Mouse (Mus musculus) mouse trophoblast stem cell (cell line): ENCODE measurements at regions not wholly inside any gene's neighbourhood (a gene's known extent, or its start where the extent isn't known, plus 50 kb on each side); places are given as distances from the start of the nearest gene placed in this dataset.

Source experiments
- in situ Hi-C, 2 experiments: fragments of 300-500 bp; cut with MseI, MboI; formaldehyde crosslinking; loops; 2 replicates in 1 of 2; 3 replicates in 1 of 2; pipeline ENCODE4 v1.15.1; 2025

DNA sequence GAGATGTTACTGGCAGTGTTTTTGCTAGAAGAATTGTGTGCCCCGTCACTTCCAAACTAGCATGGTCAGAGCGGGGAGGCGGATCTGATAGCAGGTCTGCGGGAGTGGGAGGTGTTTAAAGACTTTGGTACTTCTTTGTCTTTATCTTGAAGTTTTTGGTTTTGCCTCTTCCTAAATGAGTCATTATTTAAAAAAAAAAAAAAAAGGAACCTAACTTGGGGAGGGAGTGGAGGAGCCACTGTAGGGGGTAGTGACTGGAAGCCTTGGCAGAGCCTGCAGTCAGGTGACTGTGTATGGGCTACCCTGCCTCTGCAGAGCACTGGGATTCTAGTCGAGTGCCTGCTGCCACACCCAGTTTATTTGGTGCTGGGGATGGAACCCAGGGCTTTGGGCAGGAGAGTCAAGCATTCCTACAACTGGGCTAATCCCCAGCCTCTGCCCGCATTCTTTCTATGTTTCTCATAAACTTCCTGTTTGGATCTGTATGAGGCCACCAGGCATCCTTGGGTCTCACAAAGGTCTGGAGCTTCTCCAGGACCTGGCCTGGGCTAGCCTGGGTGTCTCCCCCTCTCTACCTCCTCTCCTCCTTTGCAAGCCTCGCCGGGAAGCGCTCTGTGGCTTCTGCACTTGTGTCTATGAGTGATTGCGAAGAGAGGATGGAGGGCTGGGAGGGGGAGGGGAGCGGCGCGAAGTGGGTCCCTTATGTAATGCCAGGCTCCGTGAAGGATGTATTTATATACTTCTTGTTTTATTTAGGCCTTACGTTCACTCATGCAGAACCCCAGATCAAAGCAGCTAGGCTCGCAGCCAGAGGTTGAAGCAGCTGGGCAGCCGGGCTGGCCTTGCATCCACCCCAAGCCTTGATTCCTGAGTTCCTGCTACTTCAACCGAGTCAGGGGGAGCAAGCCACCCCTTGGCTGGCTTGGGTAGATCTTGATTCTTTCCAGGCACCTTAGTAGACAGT, 143.1 kb upstream of the Mrps10 start:
- in situ Hi-C loops = no loop called here

GRCm38 (mm10) chr17:47221068-47221796, 147.5 kb upstream of the Mrps10 start:
- in situ Hi-C loops = no loop called here

GRCm38 (mm10) chr17:47219846-47220245, 148.8 kb upstream of the Mrps10 start:
- in situ Hi-C loops = no loop called here

- in situ Hi-C loops = no loop called here
Measured at GRCm38 (mm10) chr17:47216490-47216889, 152.2 kb upstream of the Mrps10 start.

GRCm38 (mm10) chr17:47215841-47216240, 152.8 kb upstream of the Mrps10 start:
- in situ Hi-C loops = no loop called here

DNA sequence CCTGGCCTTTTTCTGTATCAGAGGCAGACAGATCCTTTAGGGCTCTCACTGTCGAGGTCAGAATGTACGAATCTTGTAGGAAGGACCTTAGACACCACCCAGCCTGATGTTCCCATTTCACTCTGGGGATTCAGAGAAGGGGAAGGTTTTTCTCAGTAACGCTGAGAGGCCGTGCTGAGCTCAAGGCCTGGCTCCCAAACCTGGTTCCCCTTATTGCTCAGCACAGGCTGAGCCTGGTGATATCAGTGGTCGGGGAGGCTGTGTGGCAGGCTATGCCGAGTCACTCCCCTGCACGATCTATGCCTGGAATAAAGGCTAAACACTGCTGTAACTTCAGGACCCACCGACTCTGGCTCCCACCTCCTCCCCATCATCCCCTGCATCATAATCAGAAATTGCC, 154.6 kb upstream of the Mrps10 start:
- in situ Hi-C loops = no loop called here

DNA sequence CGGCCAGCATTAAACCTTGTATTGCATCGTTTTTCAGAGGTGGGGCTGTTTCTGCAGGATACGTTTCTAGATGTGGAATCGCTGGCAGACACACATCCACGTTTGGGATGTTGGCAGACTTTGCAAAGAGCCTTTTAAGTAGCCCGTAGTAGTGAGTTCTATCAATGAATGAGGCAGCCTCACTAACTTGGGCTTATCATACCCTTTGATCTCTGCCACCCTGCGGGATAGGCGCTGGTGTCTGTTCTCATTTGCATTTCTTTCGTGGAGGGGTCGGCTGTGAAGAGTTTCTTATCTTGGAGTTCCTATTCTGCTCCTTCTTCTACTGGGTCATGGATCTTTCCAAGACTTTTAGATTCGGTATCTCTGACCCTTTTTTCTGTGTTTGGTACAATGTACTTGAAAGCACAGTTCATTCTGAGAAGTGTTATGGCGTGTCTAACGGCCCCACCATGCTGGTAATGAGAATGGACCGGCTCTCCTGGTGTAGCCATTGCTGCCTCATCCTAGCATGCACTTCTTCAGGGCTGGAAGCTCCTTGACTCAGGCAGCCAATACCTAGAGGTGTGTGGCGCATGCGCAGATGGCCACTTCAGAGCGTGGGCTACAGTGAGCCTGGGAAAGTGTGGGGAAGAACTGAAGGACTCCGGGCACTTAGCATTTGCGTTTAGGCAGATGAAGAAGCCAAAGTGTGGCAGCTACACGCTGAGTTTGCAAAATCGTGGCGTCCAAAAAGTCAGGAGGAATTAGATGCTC, 158.1 kb upstream of the Mrps10 start:
- in situ Hi-C loops = no loop called here

- in situ Hi-C loops = no loop called here
Measured at GRCm38 (mm10) chr17:47208886-47209585, 159.7 kb upstream of the Mrps10 start.

- in situ Hi-C loops = no loop called here
Measured at GRCm38 (mm10) chr17:47207471-47207870, 161.2 kb upstream of the Mrps10 start.

DNA sequence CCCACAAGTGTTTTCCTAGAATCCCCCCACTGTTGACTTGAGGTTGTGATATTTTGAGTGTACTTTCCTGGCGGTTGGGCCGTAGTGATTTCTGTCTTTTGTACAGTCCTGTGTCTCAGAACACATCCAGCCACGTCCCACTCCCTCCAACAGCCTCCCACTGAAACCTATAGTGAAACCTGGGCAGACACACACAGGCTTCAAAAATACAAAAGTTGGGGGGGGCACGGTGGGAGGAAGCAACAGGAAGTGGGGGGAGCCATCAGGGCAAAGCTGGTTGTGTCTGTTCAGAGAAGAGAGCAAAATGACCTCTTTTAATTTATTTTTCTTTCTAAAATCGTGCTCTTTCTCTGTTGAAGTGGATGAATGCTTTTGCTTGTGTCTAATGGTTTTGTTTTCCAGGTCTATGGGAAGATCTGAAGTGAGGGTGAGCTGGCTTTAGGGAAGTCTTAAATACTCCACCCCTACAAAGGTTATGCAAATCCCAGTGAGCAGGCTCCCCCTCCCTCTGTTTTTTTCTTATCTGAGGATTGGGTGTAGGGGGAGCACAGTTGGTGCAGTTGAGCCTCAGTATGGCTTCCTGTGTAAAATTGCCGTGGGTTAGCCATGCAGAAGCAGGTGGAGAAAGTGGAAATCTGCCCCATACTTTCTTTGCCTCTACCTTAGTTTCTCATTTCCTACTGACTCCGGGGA, 164.1 kb upstream of the Mrps10 start:
- in situ Hi-C loops = no loop called here

DNA sequence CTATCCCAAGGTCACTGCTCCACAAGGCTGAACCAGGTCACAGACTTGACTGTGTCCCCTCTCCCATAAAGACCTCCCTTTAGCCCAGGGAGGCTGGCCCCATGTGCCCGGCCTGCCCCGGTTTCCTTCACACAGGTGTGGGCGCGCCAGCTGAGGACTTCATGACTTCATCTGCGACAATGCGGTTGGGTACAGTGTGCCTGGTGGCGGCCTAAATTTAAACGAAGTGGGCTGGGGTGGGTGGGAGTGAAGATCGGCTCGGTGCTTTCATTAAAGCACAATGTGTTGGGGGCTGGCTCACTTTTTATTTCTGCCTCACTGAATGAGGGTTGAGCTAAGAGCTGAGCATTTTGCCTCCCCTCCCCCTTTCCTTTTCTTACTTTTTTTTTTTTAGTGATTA, 169.5 kb upstream of the Mrps10 start:
- in situ Hi-C loops = no loop called here

DNA sequence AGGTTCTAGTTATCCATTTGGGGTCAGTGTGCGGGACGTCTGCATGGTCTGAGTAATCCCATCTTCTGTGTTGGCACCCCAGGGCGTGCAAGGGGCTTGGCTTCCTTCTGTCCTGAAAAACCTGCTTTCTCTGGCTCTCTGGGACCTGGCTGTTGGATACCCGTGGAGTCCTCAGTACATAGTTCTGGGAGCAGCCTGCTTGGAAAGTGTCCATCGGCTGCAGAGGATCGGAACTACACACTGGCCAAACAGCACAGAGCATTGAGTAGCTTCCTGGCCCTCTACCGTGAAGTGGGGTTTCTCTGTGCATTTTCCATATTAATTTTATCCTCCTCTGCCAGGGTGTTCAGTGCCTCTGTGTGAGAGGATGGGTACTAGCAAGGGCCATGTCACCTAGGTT, 170.7 kb upstream of the Mrps10 start:
- in situ Hi-C loops = no loop called here

DNA sequence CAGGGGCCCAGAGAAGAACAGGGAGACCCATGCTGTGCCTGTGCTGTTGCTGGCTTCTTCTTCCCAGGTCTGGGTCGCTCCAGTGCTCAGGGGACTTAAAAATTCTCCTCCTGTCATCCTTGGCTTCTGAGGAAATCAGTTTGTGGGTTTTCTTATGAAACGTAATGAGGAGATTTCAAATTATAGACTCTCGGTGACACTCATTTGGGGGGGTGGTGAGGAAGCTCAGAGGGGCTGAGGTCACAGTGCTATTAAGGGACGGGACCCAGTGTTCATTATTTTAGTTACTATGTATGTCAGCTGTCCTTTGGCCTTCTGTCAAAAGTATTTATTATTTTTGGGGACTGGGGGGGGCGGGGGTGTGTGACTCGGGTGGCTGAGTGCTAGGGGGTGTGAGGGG, 171.7 kb upstream of the Mrps10 start:
- in situ Hi-C loops = no loop called here

DNA sequence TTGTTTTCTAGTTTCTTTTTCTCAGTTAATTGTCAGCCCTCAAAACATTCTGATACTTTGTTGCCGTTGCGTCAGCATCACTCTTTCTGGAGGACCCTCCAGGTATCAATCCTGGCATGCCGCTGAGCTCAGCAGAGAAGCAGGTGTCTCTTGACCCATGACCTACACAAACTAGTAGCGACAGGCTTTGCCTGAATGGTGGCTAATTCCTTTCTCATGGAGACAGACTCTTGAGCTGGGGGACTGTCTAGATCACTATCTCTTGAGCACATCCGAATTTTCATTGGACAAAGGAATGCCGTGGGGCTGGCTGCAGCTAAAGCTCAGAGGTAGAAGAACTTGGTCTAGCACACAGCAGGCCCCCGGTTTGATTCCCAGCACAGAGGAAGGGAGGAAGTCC, 172.7 kb upstream of the Mrps10 start:
- in situ Hi-C loops = no loop called here

- in situ Hi-C loops = no loop called here
Measured at GRCm38 (mm10) chr17:47194463-47195012, 174.1 kb upstream of the Mrps10 start.

DNA sequence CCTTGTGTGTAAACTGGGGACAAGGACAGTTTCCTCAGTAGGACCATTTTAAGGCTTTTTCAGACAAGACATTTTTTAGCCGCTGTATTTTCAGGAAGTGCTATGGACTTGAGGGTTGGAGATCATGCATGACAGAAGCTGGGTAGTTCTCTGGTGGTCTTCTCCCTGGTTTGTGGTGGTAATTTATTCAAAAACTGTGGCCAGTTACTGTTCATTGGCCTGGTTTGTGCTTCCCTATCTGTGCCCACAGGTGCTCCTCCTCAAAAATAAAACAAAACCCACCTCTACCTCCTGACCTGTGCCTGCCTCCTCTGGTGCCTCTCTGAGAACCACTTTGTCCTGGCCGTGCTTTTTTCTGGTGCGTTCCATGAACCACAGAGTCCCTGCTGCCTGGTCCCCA, 177.3 kb upstream of the Mrps10 start:
- in situ Hi-C loops = no loop called here

GRCm38 (mm10) chr17:47189770-47190169, 178.9 kb upstream of the Mrps10 start:
- in situ Hi-C loops = no loop called here

GRCm38 (mm10) chr17:47184148-47184547, 173.8 kb upstream of the Ubr2 start:
- in situ Hi-C loops = no loop called here

GRCm38 (mm10) chr17:47182118-47182517, 171.8 kb upstream of the Ubr2 start:
- in situ Hi-C loops = no loop called here

DNA sequence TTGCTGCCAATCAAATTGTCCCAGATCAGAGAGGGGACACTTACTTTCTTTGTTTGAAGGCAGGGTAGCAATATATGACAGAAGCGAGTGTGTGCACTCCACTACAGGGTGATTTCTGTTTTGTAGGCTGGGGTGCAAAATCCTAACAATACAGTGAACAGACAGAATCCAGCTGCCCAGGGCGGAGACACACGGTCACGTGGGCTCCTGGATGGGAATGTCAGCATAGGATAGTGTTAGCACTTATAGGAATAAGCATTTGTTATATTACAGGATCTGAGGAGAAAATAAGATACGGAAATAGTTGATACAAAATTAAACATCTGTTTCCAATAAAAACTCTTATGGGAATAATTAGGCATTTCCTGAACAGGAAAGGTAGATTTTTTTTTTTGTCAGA, 169.1 kb upstream of the Ubr2 start:
- in situ Hi-C loops = no loop called here

DNA sequence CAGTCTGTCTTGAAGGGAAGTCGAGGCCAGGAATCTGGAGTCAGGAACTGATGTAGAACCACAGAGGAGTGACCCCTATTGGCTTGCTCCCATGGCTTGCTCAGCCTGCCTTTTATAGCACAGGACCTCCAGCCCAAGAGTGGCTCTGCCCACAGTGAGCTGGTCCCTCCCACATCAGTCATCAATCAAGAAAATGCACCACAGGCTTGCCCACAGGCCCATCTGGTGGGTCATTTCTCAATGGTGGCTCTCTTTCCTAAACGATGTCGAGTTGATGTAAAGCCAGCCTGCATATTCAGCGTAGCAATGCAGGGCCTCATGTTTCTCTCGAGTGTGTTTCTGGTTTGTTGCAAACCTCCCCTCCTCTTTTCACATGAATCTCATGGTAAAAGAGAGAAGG, 168.3 kb upstream of the Ubr2 start:
- in situ Hi-C loops = no loop called here
